Mouse (Mus musculus) testis, adult 2 months (tissue): ENCODE measurements at regions not wholly inside any gene's neighbourhood (a gene's known extent, or its start where the extent isn't known, plus 50 kb on each side); places are given as distances from the start of the nearest gene placed in this dataset.

Source experiments
- CTCF ChIP-seq: fragments of 200-500 bp; IDR thresholded peaks from 2 replicates; pipeline ENCODE4 v1.5.1; 2012; ENCODE audit warnings: low read depth, mild to moderate bottlenecking, inconsistent platforms, low read length, moderate library complexity; ENCODE audit not compliant: control insufficient read depth, insufficient read depth, insufficient replicate concordance
- POLR2A ChIP-seq: fragments of 200-500 bp; IDR thresholded peaks from 2 replicates; pipeline ENCODE4 v1.6.1; 2012; ENCODE audit warnings: low read depth, mild to moderate bottlenecking, inconsistent platforms, low read length, moderate library complexity; ENCODE audit not compliant: control insufficient read depth

DNA sequence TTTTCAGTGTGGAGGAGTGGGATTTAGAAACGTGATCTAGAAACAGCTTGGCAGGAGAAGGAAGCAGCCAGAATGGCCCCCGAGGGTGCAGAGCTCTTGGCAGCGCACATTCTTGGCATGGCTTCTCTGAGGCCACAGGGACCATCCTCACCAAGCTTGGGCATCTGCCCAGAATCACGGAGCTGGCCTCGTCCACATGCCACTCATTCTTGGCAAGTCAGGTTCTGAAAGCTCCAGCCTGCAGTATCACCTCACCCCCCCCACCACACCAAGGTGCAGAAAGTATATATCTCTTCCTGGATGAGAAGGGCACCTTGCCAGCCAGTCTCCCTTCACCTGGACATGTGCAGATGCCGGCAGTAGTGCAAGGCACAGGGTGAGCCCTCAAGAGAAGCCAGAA is 356.2 kb downstream of the Prdm2 start:
- TF ChIP-seq CTCF (no peak), POLR2A (no peak)
